Mouse (Mus musculus) embryonic facial prominence, embryonic 12.5 days (tissue): ENCODE data around the gene Suz12. TPM values are rescaled to one million over a fixed set of nuclear protein-coding genes. Genes with fewer than 3 reads are reported as not detected.

Experiments
- ATAC-seq: fragments of 200-750 bp; cut with Nextera tagmentation; 2 replicates; pipeline ENCODE4 v1.8.0; 2017; ENCODE audit not compliant: insufficient number of reproducible peaks, insufficient read depth, low FRiP score, low TSS enrichment
- H3K27ac ChIP-seq: fragments of 300-500 bp; sonication (generic); 2 replicates; pipeline ENCODE4 v1.5.1; 2016; ENCODE audit warnings: mild to moderate bottlenecking
- H3K27me3 ChIP-seq: fragments of 300-500 bp; sonication (generic); 2 replicates; pipeline ENCODE4 v1.6.1; 2016; ENCODE audit warnings: mild to moderate bottlenecking, moderate library complexity
- H3K36me3 ChIP-seq: fragments of 300-500 bp; sonication (generic); 2 replicates; pipeline ENCODE4 v1.6.1; 2016; ENCODE audit warnings: mild to moderate bottlenecking
- H3K4me1 ChIP-seq: fragments of 300-500 bp; sonication (generic); 2 replicates; pipeline ENCODE4 v1.6.1; 2016
- H3K4me2 ChIP-seq: fragments of 300-500 bp; sonication (generic); replicated peaks from 2 replicates; pipeline ENCODE4 v1.6.1; 2016; ENCODE audit warnings: mild to moderate bottlenecking, moderate library complexity
- H3K4me3 ChIP-seq: fragments of 300-500 bp; sonication (generic); 2 replicates; pipeline ENCODE4 v1.5.1; 2016; ENCODE audit warnings: mild to moderate bottlenecking
- H3K9ac ChIP-seq: fragments of 300-500 bp; sonication (generic); 2 replicates; pipeline ENCODE4 v1.6.1; 2016; ENCODE audit warnings: mild to moderate bottlenecking, moderate library complexity
- H3K9me3 ChIP-seq: fragments of 300-500 bp; sonication (generic); 2 replicates; pipeline ENCODE4 v1.6.1; 2016; ENCODE audit warnings: mild to moderate bottlenecking, moderate library complexity
- WGBS: fragments of 180-500 bp; shearing (Covaris S2); methylation state at CpG from one replicate; pipeline ENCODE4 v1.1.7; 2016; 5-methylcytosine and 5-hydroxymethylcytosine counted together
- polyA plus RNA-seq: library from polyadenylated mRNA; unstranded; fragments of >200 nt; fragmentation: Nextera tagmentation; extraction: Ambion mirVana; gene quantifications from 2 replicates; pipeline ENCODE4 v1.2.1, GENCODE M21; 2016

The Suz12 gene
- 25.2 and 28.0 TPM in 2 replicates for polyA plus RNA-seq

- H3K27me3 ChIP-seq, result no peaks in the 10 kb centered on the region
- WGBS, result under 1% methylated on average over 64 of the region's 74 CpGs
- peaks cover 6% of the 10 kb centered on the region; the same call in 1 of the 2 replicates for H3K36me3 ChIP-seq
- peak within 1 kb of the TSS; percentile 59 for H3K4me2 ChIP-seq
- ATAC-seq, result peak; percentile 89
- no peaks in the 10 kb centered on the region for H3K9me3 ChIP-seq
- peak within 1 kb of the TSS; percentile 96 for H3K9ac ChIP-seq
- peak within 1 kb of the TSS; percentile 91 for H3K4me3 ChIP-seq
- peak within 1 kb of the TSS; percentile 100 for H3K27ac ChIP-seq
- H3K4me1 ChIP-seq, result peaks cover 3% of the 10 kb centered on the region; the same call in 1 of the 2 replicates
These were observed at the start of gene Suz12 for GRCm38 (mm10) chr11:79992592-79993355. Gene Suz12 (plus strand): TSS chr11:79993106.

- Histone ChIP-seq H3K9ac (no peak overlapping the region), H3K36me3 (peaks cover 83% of the 10 kb centered on the region), H3K4me2 (no peak overlapping the region), H3K4me1 (no peaks in the 10 kb centered on the region), H3K27me3 (no peaks in the 10 kb centered on the region), H3K4me3 (no peak overlapping the region), H3K9me3 (no peaks in the 10 kb centered on the region), H3K27ac (no peak overlapping the region)
- ATAC-seq, result no peak
- 95% methylated on average over 8 of the region's 8 CpGs for WGBS
These were observed 49.8 kb upstream of the Suz12 start for GRCm38 (mm10) chr11:79943136-79943535.

GRCm38 (mm10) chr11:79943601-79944000, 49.3 kb upstream of the Suz12 start:
- peaks cover 84% of the 10 kb centered on the region for H3K36me3 ChIP-seq
- no peak for ATAC-seq
- WGBS, result 85% methylated on average over 7 of the region's 7 CpGs

GRCm38 (mm10) chr11:79947265-79947664, 45.6 kb upstream of the Suz12 start:
- peaks cover 81% of the 10 kb centered on the region for H3K36me3 ChIP-seq
- no peaks in the 10 kb centered on the region for H3K4me1 ChIP-seq
- H3K9me3 ChIP-seq, result no peaks in the 10 kb centered on the region
- no peaks in the 10 kb centered on the region for H3K27me3 ChIP-seq
- no peak overlapping the region for H3K9ac ChIP-seq
- 97% methylated on average over 3 of the region's 3 CpGs for WGBS
- no peak overlapping the region for H3K4me3 ChIP-seq
- no peak for ATAC-seq
- H3K4me2 ChIP-seq, result no peak overlapping the region
- H3K27ac ChIP-seq, result no peak overlapping the region

More at GRCm38 (mm10) chr11:79943601-79944000, 49.3 kb upstream of the Suz12 start:
- no peaks in the 10 kb centered on the region for H3K27me3 ChIP-seq
- H3K4me1 ChIP-seq, result no peaks in the 10 kb centered on the region
- no peak overlapping the region for H3K9ac ChIP-seq
- no peak overlapping the region for H3K27ac ChIP-seq
- no peak overlapping the region for H3K4me3 ChIP-seq
- H3K4me2 ChIP-seq, result no peak overlapping the region
- H3K9me3 ChIP-seq, result no peaks in the 10 kb centered on the region

GRCm38 (mm10) chr11:79961346-79962124, 31.4 kb upstream of the Suz12 start:
- H3K9me3 ChIP-seq, result no peaks in the 10 kb centered on the region
- peak overlapping the region; percentile 64 for H3K4me2 ChIP-seq
- ATAC-seq, result peak; percentile 19; the same call in 1 of the 2 replicates
- H3K36me3 ChIP-seq, result peaks cover 34% of the 10 kb centered on the region
- H3K27ac ChIP-seq, result 0 out of 2 replicates have a peak overlapping the region, but pooled peaks have one; percentile 65
- H3K4me1 ChIP-seq, result peaks cover 5% of the 10 kb centered on the region; the same call in 1 of the 2 replicates
- H3K4me3 ChIP-seq, result peak overlapping the region; percentile 60
- 6% methylated on average over 27 of the region's 27 CpGs for WGBS
- peak overlapping the region; percentile 73 for H3K9ac ChIP-seq
- no peaks in the 10 kb centered on the region for H3K27me3 ChIP-seq

- H3K4me2 ChIP-seq, result peak within 1 kb of the TSS; percentile 64
- H3K4me3 ChIP-seq, result peak within 1 kb of the TSS; percentile 60
- H3K27me3 ChIP-seq, result no peaks in the 10 kb centered on the region
- H3K36me3 ChIP-seq, result peaks cover 26% of the 10 kb centered on the region
- H3K27ac ChIP-seq, result 0 out of 2 replicates have a peak within 1 kb of the TSS, but pooled peaks have one; percentile 65
- H3K9ac ChIP-seq, result peak within 1 kb of the TSS; percentile 73
- WGBS, result under 1% methylated on average over 46 of the region's 46 CpGs
- ATAC-seq, result peak; percentile 87
- no peaks in the 10 kb centered on the region for H3K9me3 ChIP-seq
- H3K4me1 ChIP-seq, result peaks cover 5% of the 10 kb centered on the region; the same call in 1 of the 2 replicates
These were observed 30.6 kb upstream of the Suz12 start, which contains the start of gene Utp6 for GRCm38 (mm10) chr11:79962125-79962876. Gene Utp6 (minus strand): TSS chr11:79962390.

GRCm38 (mm10) chr11:79962877-79963183, 30.1 kb upstream of the Suz12 start:
- 6% methylated on average over 9 of the region's 9 CpGs for WGBS
- Histone ChIP-seq H3K36me3 (peaks cover 21% of the 10 kb centered on the region), H3K4me1 (peaks cover 5% of the 10 kb centered on the region; the same call in 1 of the 2 replicates), H3K4me2 (peak overlapping the region; percentile 64), H3K9me3 (no peaks in the 10 kb centered on the region), H3K4me3 (peak overlapping the region; percentile 60), H3K9ac (no peak overlapping the region; the same call in 1 of the 2 replicates), H3K27me3 (no peaks in the 10 kb centered on the region), H3K27ac (no peak overlapping the region)
- 0 out of 2 replicates have a peak, but pooled peaks have one; percentile 23 for ATAC-seq

GRCm38 (mm10) chr11:79963212-79963974, 29.5 kb upstream of the Suz12 start:
- H3K27me3 ChIP-seq, result no peaks in the 10 kb centered on the region
- H3K4me1 ChIP-seq, result peaks cover 5% of the 10 kb centered on the region; the same call in 1 of the 2 replicates
- H3K9ac ChIP-seq, result no peak overlapping the region
- H3K27ac ChIP-seq, result no peak overlapping the region
- ATAC-seq, result no peak
- H3K36me3 ChIP-seq, result peaks cover 15% of the 10 kb centered on the region
- H3K4me3 ChIP-seq, result no peak overlapping the region
- no peaks in the 10 kb centered on the region for H3K9me3 ChIP-seq
- no peak overlapping the region for H3K4me2 ChIP-seq
- whole genome bisulfite sequencing, result 72% methylated on average over 8 of the region's 8 CpGs

GRCm38 (mm10) chr11:79965896-79966295, 27.0 kb upstream of the Suz12 start:
- Histone ChIP-seq H3K27ac (no peak overlapping the region), H3K4me1 (peaks cover 2% of the 10 kb centered on the region; the same call in 1 of the 2 replicates), H3K36me3 (no peaks in the 10 kb centered on the region), H3K9ac (no peak overlapping the region), H3K4me3 (no peak overlapping the region), H3K9me3 (no peaks in the 10 kb centered on the region), H3K27me3 (no peaks in the 10 kb centered on the region), H3K4me2 (no peak overlapping the region)
- 66% methylated on average over 8 of the region's 8 CpGs for WGBS
- no peak for ATAC-seq

GRCm38 (mm10) chr11:79967752-79968151, 25.2 kb upstream of the Suz12 start:
- Histone ChIP-seq H3K9me3 (no peaks in the 10 kb centered on the region), H3K27ac (no peak overlapping the region), H3K36me3 (no peaks in the 10 kb centered on the region), H3K4me2 (no peak overlapping the region), H3K4me3 (no peak overlapping the region), H3K27me3 (peaks cover 3% of the 10 kb centered on the region; the same call in 1 of the 2 replicates), H3K9ac (no peak overlapping the region), H3K4me1 (no peaks in the 10 kb centered on the region)
- ATAC-seq, result no peak
- WGBS, result 83% methylated on average over 10 of the region's 10 CpGs
